Mouse (Mus musculus): ENCODE results near the gene Nhp2. TPM values are rescaled to one million over a fixed set of nuclear protein-coding genes. Genes with fewer than 3 reads are reported as not detected.

The Nhp2 gene
- 10 to 100 TPM; 44.8 to 48.4 TPM for total RNA-seq (2021)
- long read RNA-seq, experiment 1, transcript Nhp2-201 (3 exons, 825 nt), result minor isoform, 5 of 70 reads
- long read RNA-seq, experiment 1, transcript Nhp2-202 (4 exons, 1,042 nt), result major isoform, 64 of 70 reads
- long read RNA-seq, experiment 1, partial matches to known transcripts, result 1 of 70 reads
- long read RNA-seq, experiment 1, other reads (novel, unspliced or antisense), result 0 of 70 reads
- long read RNA-seq, experiment 2, transcript Nhp2-202 (4 exons, 1,042 nt), result major isoform, 44 of 46 reads
- long read RNA-seq, experiment 2, partial matches to known transcripts, result 0 of 46 reads
- long read RNA-seq, experiment 2, other reads (novel, unspliced or antisense), result 0 of 46 reads

- peak; percentile 82 to 87 for DNase-seq (ENCODE audit: low spot score in 2 of 2)
Measured at GRCm38 (mm10) chr11:51619409-51620060, at the start of gene Nhp2. Gene Nhp2, plus strand, starts transcription at chr11:51619735.

GRCm38 (mm10) chr11:51576454-51576853 is 43.1 kb upstream of the Nhp2 start:
- DNase-seq (ENCODE audit: low spot score in 2 of 2), result no peak

- DNase-seq (ENCODE audit: low spot score in 2 of 2), result no peak
Measured at GRCm38 (mm10) chr11:51577587-51577986, 41.9 kb upstream of the Nhp2 start.

DNA sequence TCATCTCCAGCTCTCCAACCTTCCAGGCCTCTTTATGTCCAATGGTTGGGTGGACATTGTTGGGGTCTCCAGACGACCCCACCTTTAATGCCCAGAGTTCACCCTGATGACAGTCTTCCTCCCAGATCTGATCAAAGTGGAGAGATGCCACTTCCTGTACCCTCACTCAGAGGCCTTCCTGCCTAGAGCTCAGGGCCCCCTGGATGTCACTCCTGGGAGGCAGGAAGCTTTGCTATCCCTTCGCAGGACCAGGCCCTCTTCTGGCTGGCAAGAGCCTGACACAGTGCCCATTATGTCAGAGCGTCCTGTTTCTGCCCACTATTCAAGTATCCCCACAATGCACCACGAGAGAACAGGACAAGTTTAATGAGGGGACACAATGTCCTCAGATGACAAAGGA is 40.5 kb upstream of the Nhp2 start:
- no peak for DNase-seq (ENCODE audit: low spot score in 2 of 2)

- peak; percentile 42 to 67 for DNase-seq (ENCODE audit: low spot score in 2 of 2)
Measured at GRCm38 (mm10) chr11:51582713-51583112, 36.8 kb upstream of the Nhp2 start.

DNA sequence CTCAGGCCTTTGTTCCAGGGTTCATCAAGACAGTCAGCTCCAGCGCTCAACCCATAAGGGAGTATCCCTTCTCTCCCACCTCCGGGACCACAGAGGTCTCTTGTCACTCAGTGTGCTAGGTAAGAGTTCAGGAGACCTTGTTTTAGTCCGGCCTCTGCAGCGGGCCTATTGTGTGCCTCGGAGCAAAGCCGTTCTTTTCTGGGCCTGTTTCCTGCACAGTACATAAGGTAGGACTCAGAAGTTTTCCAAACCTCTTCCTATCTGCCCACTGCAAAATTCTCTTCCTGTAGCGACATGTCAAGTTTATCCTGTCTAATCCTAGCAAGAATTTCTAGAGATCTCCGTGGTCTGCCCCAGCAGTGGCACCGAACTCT is 35.5 kb upstream of the Nhp2 start:
- DNase-seq (ENCODE audit: low spot score in 2 of 2), result peak in 1 of 2 experiments; percentile 24

- DNase-seq (ENCODE audit: low spot score in 2 of 2), result peak; percentile 95 to 96
Measured at GRCm38 (mm10) chr11:51584431-51585248, 34.9 kb upstream of the Nhp2 start, which contains the start of gene Phykpl. Gene Phykpl, plus strand, starts transcription at chr11:51584757.

- DNase-seq (ENCODE audit: low spot score in 2 of 2), result no peak
Measured at GRCm38 (mm10) chr11:51585608-51586252, 33.8 kb upstream of the Nhp2 start.

DNA sequence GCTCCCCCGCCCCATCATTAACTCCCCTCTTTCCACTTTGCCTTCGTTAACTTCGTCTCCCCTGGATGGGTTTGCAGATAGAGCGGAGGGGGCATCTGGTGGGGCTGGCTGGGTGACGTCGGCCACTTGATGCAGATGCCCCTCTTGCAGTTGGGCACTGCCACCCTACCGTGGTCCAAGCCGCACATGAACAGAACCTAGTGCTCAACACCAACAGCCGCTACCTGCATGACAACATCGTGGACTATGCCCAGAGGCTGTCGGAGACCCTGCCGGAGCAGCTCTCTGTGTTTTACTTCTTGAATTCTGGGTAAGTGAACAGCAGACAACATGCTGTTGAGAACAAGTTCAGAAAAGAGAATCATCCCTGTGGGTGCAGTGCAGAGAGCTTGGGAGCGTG is 33.1 kb upstream of the Nhp2 start:
- no peak for DNase-seq (ENCODE audit: low spot score in 2 of 2)

- no peak for DNase-seq (ENCODE audit: low spot score in 2 of 2)
Measured at GRCm38 (mm10) chr11:51587059-51587458, 32.5 kb upstream of the Nhp2 start.

DNA sequence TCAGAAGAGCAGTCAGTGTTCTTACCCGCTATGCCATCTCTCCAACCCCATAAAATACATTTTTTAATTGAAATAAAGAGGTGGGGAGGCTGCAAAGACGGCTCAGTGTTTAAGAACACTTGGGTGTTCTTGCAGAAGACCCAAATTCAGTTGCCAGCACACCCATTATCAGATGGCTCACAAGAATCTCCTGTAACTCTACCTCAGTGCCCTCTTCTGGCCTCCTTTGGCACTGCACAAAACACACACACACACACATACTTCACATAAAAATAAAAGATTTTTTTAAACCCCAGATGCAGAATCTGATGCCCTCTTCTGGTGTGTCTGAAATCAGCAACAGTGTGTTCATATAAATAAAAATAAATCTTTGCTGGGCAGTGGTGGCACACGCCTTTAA is 30.7 kb upstream of the Nhp2 start:
- no peak for DNase-seq (ENCODE audit: low spot score in 2 of 2)

GRCm38 (mm10) chr11:51590002-51590401 is 29.5 kb upstream of the Nhp2 start:
- no peak for DNase-seq (ENCODE audit: low spot score in 2 of 2)

DNA sequence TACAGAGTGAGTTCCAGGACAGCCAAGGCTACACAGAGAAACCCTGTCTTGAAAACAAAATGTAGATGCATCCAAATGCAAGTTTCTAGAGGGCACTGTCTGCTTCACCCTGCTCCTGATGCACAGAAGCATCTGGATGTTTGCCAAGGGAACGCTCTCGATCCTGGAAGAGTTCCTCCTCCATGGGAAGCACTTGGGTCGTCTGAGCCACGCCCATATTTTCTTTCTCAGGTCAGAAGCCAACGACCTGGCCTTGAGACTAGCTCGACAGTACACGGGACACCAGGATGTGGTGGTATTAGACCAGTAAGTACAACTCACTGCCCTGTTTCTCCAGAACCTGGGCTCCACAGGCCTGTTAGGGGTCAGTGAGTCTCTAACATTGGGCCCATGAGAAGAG is 28.4 kb upstream of the Nhp2 start:
- DNase-seq (ENCODE audit: low spot score in 2 of 2), result no peak

DNA sequence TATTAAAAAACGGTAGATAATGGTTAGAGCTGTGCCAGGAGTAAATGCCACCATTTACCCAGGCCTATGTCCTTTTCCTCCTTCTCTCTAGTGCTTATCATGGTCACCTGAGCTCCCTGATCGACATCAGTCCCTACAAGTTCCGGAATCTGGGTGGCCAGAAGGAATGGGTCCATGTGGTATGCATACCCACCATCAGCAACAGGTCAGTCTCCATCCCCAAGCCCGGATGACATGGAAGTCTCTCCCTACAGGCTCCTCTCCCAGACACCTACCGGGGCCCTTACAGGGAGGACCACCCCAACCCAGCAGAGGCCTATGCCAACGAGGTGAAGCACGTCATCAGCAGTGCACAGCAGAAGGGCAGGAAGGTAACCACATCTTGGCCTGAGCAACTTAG is 27.6 kb upstream of the Nhp2 start:
- DNase-seq (ENCODE audit: low spot score in 2 of 2), result no peak

- no peak for DNase-seq (ENCODE audit: low spot score in 2 of 2)
Measured at GRCm38 (mm10) chr11:51593368-51593767, 26.2 kb upstream of the Nhp2 start.

DNA sequence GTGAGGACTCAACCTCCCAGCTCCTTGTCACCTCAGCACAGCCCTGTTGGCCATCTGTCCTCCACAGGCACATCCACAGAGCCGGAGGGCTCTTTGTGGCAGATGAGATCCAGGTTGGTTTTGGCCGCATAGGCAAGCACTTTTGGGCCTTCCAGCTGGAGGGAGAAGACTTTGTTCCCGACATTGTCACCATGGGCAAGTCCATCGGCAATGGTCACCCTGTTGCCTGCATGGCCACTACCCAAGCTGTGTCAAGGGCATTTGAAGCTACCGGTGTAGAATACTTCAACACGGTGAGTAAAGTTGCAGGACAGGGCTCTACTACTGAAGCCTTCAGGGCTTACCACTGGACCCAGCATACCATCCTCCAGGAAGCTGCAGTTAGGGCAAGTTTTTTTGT is 25.7 kb upstream of the Nhp2 start:
- DNase-seq (ENCODE audit: low spot score in 2 of 2), result no peak

DNA sequence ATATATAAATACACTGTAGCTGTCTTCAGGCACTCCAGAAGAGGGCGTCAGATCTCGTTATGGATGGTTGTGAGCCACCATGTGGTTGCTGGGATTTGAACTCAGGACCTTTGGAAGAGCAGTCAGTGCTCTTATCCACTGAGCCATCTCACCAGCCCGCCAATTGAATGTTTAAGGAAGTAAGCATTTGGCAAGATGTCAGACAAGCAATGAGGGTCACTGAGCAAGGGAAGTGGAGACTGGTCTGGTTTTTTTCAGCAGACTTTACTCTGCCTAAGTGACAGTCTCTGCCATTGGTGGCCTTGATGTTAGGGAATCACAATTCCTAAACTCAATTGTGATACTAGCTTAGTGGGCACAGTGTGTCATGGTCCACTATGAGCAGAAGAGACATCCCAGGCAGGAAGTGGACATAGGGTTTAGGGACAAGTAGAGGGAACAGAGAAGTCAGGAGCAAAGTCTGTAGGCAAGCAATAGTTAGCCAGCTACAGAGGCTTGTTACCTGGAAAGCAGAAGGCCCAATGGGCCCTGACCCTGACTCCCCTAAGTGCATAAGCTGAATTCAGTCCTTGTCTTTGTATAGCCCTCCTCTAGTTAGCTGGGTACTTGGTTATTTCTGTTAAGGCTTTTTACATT is 24.7 kb upstream of the Nhp2 start:
- DNase-seq (ENCODE audit: low spot score in 2 of 2), result no peak

- DNase-seq (ENCODE audit: low spot score in 2 of 2), result no peak
Measured at GRCm38 (mm10) chr11:51595459-51596083, 24.0 kb upstream of the Nhp2 start.

- DNase-seq (ENCODE audit: low spot score in 2 of 2), result no peak
Measured at GRCm38 (mm10) chr11:51597553-51597952, 22.0 kb upstream of the Nhp2 start.

DNA sequence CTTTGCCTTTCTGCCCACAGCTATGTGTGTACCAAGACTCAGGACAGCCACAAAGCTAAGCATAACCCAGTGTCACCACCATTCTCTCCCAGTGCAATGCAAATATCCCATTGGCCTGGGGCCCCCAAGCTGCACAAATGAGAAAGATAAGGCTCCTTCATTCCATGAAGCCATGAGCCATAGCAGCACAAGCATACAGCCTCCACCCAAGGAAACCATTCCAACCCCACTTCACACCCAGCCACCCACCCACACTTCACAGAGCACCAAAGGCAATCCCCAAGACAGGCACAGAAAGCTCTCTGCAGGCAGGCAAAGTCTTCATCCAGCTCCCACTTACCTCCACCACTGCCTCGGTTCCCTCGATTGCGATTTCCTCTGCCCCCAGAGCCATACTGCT is 17.3 kb upstream of the Nhp2 start:
- DNase-seq (ENCODE audit: low spot score in 2 of 2), result peak in 1 of 2 experiments; percentile 28

Measured in left cerebral cortex, adult 18-20 months (tissue).